Mouse (Mus musculus) megakaryocyte-erythroid progenitor cell, adult 5-6 weeks (primary cell): ENCODE data around the gene Socs5. TPM values are rescaled to one million over a fixed set of nuclear protein-coding genes. Genes with fewer than 3 reads are reported as not detected.

Experiments used
- ATAC-seq: replicated peaks from 2 replicates; pipeline ENCODE4 v1.8.0; 2016; ENCODE audit warnings: mild to moderate bottlenecking, inconsistent platforms; ENCODE audit not compliant: severe bottlenecking, poor library complexity, low FRiP score, low TSS enrichment
- total RNA-seq, 2 experiments: library from RNA; stranded (forward) in 1 of 2; stranded (reverse) in 1 of 2; fragments of 200-1000, 215-1000 nt in 1 of 2; fragments of >200 nt in 1 of 2; fragmentation: Nextera tagmentation in 1 of 2; gene quantifications; 2 replicates each; pipeline ENCODE4 v1.2.3; 2014 to 2017

The Socs5 gene
- total RNA-seq, 2 experiments from 2014 or later, result 5.0 to 6.0 TPM

DNA sequence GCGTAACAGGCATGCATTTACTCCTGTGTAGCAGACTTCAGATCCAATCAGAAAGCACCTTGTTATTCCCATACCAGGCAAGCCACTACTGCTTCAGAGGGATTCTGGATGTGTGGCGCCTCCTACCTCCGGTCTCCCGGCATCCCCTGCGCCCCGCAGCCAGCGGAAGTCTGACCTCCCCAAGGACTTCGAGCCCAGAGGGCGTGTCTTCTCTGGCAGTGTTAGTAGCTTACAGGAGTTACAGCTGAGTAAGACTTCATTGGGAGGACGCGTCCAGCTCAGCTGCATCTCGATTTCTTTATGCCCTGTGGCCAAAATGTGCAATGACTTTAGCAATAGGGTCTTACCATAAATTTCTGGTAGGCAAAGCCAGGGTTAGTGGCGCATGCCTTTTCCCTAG, 50.3 kb downstream of the Socs5 start:
- ATAC-seq, result no peak

DNA sequence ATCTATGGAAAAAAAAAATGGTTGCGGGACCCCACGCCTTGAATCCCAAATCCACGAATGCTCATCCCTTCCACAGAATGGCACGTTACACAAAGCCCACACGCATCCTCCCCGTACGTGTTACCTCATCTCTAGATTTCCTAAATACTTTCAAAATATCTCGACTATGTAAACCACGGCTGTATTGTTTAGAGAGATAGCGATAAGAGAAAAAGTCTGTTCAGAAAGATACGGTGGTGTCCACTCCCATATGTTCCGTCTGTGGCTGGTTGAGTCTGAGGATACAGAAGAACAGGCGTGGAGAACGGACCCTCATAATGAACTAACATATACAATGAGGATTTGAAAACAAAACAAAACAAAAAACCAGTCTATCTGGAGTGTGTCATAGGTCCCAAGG, 51.1 kb downstream of the Socs5 start:
- ATAC-seq, result peak; percentile 54

DNA sequence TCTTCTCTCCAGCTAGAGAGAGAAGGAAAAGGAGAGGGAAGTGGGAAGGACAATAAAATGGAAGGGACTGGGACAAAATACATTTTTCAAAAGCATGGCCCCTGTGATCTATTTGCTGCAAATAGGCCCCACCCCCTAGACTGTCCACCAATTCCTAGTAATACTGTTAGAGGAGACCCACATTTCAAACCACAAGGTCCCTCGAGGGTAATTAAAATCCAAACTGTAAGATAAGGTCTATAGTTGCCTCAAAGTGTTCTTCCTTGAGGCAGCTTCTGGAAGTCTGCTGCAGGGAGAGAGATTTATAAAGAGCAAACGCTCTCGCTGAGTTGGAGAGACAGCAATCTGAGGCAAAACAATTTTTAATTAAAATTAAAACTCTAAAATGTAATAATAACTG, 52.8 kb downstream of the Socs5 start:
- no peak for ATAC-seq

DNA sequence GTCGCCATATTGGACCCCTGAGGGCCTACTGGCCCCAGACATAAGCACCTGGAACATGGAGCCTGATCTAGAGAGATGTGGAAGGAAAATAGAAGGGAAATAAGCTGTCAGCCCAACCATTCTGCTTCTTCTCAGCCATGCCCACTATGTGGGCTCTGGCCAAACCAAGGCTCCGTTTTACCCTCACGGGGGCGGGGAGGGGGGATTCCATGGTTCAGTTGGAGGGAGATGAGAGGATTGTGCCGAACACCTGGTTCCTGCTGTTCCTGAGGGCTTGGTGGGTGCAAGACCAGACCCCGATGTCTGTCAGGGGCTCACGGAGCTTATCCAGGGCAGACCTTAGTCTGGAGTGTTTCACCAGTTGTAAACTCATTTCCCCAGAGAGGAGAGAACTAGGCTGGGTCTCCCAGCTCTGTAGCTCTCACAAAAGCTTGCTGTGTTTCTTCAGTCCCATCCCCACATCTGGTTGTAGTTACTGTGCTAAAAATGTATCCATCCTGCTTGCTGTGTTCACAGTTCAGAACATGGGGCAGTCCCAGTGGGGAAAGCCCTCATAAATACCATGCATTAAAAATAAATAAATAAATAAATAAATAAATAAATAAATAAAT, 56.9 kb downstream of the Socs5 start:
- no peak for ATAC-seq

DNA sequence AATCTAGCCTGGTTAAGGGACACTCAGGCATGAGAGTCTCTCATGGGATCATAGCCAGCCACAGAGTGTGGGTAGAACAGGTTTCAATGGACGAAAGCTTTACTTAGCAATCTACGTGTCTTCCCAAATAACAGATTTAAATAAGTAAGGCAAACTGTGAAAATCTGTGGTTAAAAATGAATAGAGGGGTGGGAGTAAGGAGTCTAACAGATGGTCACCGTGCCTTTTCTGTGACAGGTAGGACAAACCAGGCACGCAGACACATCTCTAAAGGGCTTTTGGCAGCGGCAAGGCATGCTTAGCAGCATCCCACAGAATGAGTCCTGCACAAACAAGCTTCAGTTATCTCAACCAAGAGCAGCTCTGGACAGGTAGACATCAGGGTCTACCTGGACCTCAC, 59.9 kb downstream of the Socs5 start:
- no peak for ATAC-seq

DNA sequence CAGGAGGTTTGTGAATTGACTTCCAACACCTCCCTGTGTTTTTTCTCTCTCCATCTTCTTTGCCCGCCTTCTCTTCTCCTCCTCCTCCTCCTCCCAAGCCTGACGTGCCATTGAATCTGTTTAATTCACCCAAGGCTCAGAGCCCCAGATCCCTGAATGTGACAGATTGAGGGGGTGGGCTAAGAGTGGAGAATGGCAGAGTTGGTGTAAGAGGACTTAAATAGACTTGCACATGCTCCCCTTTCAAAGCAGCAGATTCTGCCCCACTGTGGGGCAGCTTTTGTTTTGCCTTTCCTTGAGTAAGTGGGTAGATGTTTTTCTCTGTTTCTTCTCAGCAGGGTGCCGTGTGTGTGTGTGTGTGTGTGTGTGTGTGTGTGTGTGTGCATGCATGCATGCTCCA, 61.6 kb downstream of the Socs5 start:
- no peak for ATAC-seq

DNA sequence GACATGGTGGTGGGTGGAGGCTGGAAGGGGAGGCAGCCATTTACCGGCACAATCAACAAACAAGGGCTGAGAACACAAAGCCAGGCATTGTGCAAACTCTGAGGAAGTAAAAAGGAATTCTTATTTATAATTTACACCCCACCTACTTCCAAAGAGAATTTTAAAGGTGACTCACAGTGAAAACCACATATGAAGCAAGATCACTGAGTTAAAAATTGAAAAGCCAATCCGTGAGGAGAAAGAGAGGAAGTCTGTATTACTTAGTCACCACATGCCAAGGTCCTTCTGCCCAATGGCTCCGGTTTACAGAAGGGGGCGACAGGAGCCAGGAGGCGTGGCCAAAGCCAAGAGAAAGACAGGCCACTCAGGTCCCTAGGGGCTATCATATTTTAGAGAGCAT, 62.9 kb downstream of the Socs5 start:
- ATAC-seq, result no peak

DNA sequence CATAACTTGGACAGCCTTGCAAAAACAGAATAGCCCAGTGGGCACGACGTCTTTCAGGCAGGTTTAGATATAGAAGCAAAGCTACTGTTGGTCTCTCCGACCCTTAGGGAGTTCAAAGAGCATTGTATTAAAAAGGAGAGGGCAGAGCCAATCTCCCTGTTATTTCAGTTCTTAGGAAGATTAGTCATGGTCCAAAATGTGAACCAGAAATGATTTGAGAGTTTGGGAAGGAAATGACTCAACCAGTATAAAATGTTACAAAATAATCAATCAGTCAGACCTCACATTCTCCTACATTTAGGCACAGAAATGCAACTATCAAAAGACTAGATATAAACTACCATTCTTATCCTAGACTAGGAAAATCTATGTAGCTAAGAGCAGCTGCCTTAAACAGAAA, 64.6 kb downstream of the Socs5 start:
- no peak for ATAC-seq

DNA sequence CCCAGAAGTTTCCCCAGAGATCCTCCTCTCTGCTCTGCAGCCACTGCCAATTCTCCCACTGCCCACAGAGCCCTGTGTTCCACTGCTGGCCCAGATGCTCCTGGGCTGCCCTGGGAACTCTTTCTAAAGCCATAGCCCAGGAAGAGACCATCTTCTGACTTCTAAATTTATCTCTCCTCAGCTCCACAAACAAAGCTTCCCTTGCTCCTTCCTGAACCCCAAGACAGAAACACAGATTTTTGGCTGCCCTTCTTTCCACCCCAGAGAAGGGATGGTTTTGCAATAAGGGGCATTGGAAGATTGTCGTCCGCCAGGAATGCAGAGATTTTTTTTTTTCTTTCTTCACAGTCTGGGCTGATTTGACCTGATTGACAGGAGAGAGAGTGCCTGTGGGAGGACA, 66.5 kb downstream of the Socs5 start:
- ATAC-seq, result no peak

DNA sequence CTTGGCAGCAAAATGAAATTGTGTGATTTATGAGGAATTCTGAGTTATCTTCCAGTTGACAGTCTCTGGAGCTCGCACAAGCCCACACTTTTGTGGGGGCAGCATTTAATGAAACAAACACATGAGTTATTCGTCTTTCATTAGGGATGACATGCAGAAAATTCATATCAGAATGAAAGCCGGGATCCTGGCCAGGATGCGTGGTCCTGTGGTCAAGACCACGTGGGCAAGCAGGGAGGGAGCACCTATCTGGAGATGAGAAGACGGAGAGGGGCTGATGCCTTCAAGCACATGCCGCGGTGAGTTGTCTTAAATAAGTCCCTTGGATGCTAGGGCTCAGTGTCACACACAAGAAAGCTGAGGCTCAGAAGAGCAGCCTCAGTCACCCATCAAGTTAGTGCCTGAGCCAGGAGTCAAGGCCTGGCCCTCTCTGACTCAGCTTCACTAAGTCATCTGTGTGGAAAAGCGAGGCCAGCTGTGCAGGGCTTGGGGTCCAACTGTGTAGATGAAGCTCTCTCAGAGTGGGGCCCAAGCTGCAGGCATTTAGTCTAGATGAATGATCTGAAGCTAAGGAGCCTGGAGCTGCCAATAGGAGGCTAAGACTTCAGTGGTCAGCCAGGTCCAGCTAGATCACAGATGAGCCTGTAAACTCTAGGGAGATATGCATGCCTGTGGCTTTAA, 67.3 kb downstream of the Socs5 start:
- ATAC-seq, result no peak

DNA sequence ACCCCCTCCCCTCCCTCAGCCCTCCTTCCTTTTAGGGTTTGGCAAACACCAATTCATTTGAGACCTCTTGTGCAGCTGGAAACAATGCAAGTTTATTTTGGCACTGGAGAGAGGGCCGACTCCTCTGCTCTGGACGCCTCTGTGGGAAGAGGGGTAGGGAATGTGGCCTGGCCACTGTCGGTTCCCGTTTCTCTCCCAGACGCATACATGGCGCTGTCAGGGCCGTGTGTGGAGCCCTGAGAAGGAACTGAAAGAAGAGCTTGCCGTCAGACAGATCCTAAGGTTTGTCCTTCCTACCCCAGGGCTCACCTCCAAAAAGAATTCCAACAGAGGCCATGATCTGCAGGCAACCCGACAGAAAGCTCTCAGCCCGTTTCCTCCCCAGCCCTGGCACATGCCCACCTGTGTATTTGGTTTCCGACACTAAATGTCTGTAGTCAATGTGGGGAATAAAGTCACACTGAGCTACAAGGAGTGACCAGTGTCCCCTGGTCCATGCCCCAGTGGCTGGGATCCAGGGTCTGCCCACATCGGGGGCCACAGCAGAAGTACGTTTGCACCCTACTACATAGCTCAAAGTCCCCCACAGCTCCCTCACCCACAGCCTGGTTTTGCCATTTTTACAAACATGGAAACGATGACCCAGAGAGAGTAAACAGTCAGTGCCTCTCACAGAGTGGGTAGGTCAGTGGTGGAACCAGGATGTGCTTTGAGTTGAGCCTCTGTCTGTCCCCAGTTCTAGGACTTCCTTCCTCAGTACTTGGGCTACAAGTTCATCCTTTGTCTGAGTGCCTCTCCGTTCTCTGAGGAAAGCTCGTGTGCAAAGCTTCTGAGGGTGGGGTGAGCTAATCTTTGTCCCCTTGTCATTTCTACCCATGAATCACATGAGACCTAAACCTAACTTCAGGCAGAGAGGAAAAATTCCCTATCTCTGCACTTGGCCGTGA, 68.9 kb downstream of the Socs5 start:
- no peak for ATAC-seq

DNA sequence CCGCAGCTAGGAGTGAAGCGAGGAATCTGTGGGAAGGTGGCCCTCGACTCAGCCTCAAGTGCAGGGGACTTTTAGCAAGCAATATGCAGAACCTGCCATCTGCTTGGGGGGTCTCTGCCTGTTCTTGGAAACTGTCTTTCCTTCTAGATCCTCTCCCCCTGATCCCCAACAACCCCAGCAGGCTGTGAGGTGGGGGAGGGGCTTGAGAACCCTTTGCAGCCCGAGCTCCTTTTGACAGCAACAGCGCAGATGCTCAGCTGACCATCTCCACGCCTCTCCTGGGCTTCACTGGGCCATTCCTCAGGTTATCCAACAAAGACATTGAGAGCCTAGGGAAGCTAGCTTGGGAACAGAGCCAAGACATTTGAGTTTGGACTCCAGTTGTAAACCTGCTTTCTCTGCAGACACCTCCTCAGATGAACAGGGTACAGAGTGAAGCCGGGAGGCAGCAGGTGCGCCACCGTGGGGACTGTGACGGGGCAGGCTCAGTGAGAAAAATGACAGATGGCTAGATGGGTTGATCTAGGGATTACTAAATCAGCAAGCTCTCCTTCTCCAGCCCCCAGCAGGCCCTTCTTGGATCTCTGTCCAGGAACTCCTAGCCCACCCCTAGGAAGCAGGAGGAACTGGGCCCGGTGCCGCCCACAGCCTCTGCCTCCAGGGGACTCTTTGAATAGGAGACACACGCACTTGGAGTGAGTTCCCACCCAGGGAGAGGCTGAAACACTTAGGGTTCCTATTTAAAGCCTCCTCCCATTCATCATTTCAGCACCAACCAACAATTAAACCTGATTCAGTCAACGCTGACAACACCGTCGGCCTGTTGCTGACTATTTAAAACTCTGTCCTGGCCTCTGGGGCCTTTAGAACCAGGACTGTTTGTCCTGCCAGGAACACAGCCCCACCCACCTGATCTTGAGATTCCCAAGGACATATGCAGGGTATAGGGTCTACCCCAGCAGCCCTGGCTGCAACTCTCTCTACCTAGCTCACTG, 71.4 kb downstream of the Socs5 start:
- no peak for ATAC-seq

DNA sequence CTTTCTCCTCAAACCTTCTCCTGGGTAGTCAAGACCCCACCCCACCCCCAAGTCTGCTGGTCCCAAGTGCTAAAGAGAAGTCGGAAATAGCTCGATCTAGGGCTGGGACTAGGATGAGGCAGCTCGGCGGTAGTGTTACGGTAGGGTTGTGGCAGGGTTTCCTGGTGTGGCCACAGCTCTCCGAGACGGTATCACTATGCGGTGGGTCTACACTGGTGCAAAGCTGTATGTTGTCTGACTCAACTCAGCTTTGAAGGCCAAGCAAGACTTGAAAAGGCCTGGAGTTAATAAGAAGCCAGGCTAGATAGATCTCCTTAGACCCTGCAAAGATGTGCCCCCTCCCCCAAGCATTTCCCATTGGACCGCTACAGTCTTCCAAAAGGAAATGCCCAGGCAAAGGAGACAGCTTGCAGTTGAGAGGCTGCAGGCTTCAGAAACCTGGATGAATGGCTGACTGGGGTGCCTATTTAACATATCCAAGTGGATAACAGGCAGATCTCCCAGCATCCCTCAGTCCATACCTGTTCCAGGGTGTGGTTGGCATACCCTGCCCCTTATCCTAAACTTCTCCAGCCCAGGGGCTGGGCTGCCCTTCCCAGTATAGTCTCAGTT, 72.6 kb downstream of the Socs5 start:
- 0 out of 2 replicates have a peak, but pooled peaks have one; percentile 25 for ATAC-seq

DNA sequence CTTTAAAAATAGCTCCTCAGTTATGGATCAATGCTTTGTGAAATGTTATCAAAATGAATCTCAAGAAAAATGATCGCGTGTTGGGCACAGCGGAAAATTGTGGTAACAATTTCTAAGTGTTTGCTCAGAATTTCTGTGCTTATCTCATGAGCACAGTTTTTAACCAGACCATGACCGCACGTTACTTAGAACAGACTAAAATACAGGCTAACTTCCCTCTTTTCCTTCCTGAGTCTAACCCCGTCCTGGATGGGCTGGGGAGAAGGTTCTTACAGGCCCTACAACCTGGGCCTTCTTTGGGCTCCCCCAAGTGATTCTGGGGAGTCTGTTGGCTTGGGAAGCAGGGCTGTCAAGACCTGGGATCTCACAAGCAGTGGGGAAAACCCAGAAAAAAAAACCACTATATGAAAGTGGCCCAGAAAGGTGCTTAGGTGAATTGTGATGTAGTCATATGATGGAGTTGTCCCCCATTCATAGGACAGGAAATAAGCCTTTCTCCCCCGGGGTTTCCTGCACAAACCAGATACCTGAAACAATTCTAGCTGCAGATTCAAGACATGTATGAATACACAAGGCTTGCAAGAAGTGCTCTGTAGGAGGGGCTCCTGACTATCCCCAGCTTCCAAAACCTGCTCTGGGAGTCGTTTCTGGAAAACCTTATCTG, 74.3 kb downstream of the Socs5 start:
- peak; percentile 46; the same call in 1 of the 2 replicates for ATAC-seq

DNA sequence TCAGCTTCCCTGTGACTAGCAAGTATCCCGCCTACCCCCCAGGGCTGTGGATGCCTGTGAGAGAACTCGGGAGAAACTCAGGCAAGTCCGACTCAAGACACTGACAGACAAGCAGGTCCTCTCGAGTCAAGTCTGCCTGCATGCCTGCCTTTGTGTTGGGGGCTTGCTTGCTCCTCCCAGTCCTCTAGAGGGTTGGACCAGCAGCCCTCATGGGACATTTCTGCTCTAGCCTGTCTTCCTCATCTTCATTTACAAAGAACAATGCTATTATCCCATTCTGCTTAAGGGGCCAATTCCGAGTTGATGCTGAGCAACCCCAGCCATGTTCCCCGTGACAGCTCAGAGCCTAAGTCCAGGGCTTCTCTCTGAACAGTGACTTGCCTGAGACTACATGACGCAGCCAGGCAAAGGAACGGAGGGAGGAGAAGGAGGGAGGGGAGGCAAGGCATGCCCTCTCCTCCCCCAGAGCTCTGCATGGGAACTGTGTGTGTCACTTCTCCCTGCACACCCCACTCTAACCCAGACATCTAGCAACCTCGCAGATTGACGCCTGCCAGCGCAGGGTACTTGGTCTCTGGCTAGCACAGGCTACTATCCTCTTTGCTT, 78.1 kb downstream of the Socs5 start:
- ATAC-seq, result peak; percentile 33; the same call in 1 of the 2 replicates

DNA sequence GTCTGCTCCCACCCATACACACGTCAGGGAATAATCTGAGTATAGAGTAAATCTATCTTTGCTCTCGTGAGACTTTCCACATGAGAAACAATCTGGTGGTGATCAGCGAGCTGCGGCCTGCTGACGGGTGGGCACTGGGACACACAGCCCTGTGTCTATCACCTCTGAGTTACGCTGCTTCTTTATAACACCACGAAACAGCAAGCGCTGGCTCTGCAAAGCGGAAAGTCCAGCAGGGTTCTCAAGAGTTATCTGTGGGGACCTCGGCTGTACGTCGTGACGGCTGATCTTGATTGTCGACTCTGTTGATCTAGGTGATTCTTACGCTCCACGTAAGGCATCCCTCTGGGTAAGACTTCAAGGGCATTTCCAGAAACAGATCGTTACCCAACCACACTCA, 79.5 kb downstream of the Socs5 start:
- ATAC-seq, result no peak
